Mouse (Mus musculus) cerebellum, adult 18-20 months (tissue): ENCODE data around the gene Bcl2l11.

Experiments
- DNase-seq, 2 experiments: peaks; one replicate each; pipeline ENCODE4 v3.0.0; 2021

The Bcl2l11 gene

GRCm38 (mm10) chr2:128143992-128144391 lies 18.2 kb downstream of the Bcl2l11 start:
- no peak for DNase-seq

GRCm38 (mm10) chr2:128145433-128145832 lies 19.6 kb downstream of the Bcl2l11 start:
- DNase-seq, result no peak

GRCm38 (mm10) chr2:128149596-128149995 lies 23.8 kb downstream of the Bcl2l11 start:
- DNase-seq, result no peak

GRCm38 (mm10) chr2:128152211-128152610 lies 26.4 kb downstream of the Bcl2l11 start:
- DNase-seq, result no peak

- DNase-seq, result no peak
Measured at GRCm38 (mm10) chr2:128152845-128153550, 27.2 kb downstream of the Bcl2l11 start.

GRCm38 (mm10) chr2:128153551-128153910 lies 27.7 kb downstream of the Bcl2l11 start:
- DNase-seq, result no peak

- DNase-seq, result no peak
Measured at GRCm38 (mm10) chr2:128155412-128156066, 29.7 kb downstream of the Bcl2l11 start.

- no peak for DNase-seq
Measured at GRCm38 (mm10) chr2:128156067-128156462, 30.2 kb downstream of the Bcl2l11 start.

- DNase-seq, result no peak
Measured at GRCm38 (mm10) chr2:128156557-128157412, 30.9 kb downstream of the Bcl2l11 start.

- no peak for DNase-seq
Measured at GRCm38 (mm10) chr2:128158734-128159410, 33.0 kb downstream of the Bcl2l11 start.

- DNase-seq, result no peak
Measured at GRCm38 (mm10) chr2:128159619-128160125, 33.8 kb downstream of the Bcl2l11 start.

GRCm38 (mm10) chr2:128163177-128163576 lies 37.3 kb downstream of the Bcl2l11 start:
- DNase-seq, result no peak

GRCm38 (mm10) chr2:128166623-128167423 lies 41.0 kb downstream of the Bcl2l11 start:
- no peak for DNase-seq

- DNase-seq, result no peak
Measured at GRCm38 (mm10) chr2:128167930-128168329, 42.1 kb downstream of the Bcl2l11 start.

- no peak for DNase-seq
Measured at GRCm38 (mm10) chr2:128169486-128169885, 43.6 kb downstream of the Bcl2l11 start.

GRCm38 (mm10) chr2:128169972-128170371 lies 44.1 kb downstream of the Bcl2l11 start:
- no peak for DNase-seq

GRCm38 (mm10) chr2:128170614-128171013 lies 44.8 kb downstream of the Bcl2l11 start:
- no peak for DNase-seq

GRCm38 (mm10) chr2:128172266-128172665 lies 46.4 kb downstream of the Bcl2l11 start:
- DNase-seq, result peak; percentile 81 to 88

GRCm38 (mm10) chr2:128174176-128174575 lies 48.3 kb downstream of the Bcl2l11 start:
- no peak for DNase-seq

- no peak for DNase-seq
Measured at GRCm38 (mm10) chr2:128174604-128175342, 48.9 kb downstream of the Bcl2l11 start.

- no peak for DNase-seq
Measured at GRCm38 (mm10) chr2:128175625-128176024, 49.8 kb downstream of the Bcl2l11 start.
